Mouse (Mus musculus): ENCODE measurements around the gene Foxr1. TPM values are rescaled to one million over a fixed set of nuclear protein-coding genes. Genes with fewer than 3 reads are reported as not detected.

The Foxr1 gene
- polyA plus RNA-seq (2014; fragmentation: Illumina TruSeq; extraction: RNeasy Lipid Tissue Mini Kit (QIAGEN cat#74804); ENCODE audit: low read depth, low replicate concordance), result not detected

GRCm38 (mm10) chr9:44440961-44441360 is at the start of gene Foxr1:
TSS of gene Foxr1 (minus strand) at chr9:44441136.

GRCm38 (mm10) chr9:44482552-44482951 is 41.6 kb upstream of the Foxr1 start, which contains the start of gene Bcl9l:
TSS of gene Bcl9l (plus strand) at chr9:44482825.

GRCm38 (mm10) chr9:44454891-44455220 is 13.9 kb upstream of the Foxr1 start, which contains the start of gene Upk2:
TSS of gene Upk2 (minus strand) at chr9:44454976.

GRCm38 (mm10) chr9:44418519-44419385 is 22.2 kb downstream of the Foxr1 start, which contains the start of gene Ccdc84:
TSS of gene Ccdc84 (minus strand) at chr9:44418569.

GRCm38 (mm10) chr9:44406906-44407751 is 33.8 kb downstream of the Foxr1 start, which contains the start of the genes Rps25 and Trappc4:
TSS of gene Rps25 (plus strand) at chr9:44407139.
TSS of gene Trappc4 (minus strand) at chr9:44407600.

GRCm38 (mm10) chr9:44396684-44397411 is 44.1 kb downstream of the Foxr1 start, which contains the start of gene Slc37a4:
TSS of gene Slc37a4 (plus strand) at chr9:44396852.

Other genes with a start within 250 kb of the Foxr1 start
- 5.1 TPM for gene Cbl, start 207.1 kb downstream of the Foxr1 start, polyA plus RNA-seq (2014; fragmentation: Illumina TruSeq; extraction: RNeasy Lipid Tissue Mini Kit (QIAGEN cat#74804); ENCODE audit: low read depth, low replicate concordance)
- gene Ccdc153, start 200.5 kb downstream of the Foxr1 start, polyA plus RNA-seq (2014; fragmentation: Illumina TruSeq; extraction: RNeasy Lipid Tissue Mini Kit (QIAGEN cat#74804); ENCODE audit: low read depth, low replicate concordance), result not detected
- gene Pdzd3, start 189.7 kb downstream of the Foxr1 start, polyA plus RNA-seq (2014; fragmentation: Illumina TruSeq; extraction: RNeasy Lipid Tissue Mini Kit (QIAGEN cat#74804); ENCODE audit: low read depth, low replicate concordance), result not detected
- 0.34 TPM for gene Nlrx1, start 172.5 kb downstream of the Foxr1 start, polyA plus RNA-seq (2014; fragmentation: Illumina TruSeq; extraction: RNeasy Lipid Tissue Mini Kit (QIAGEN cat#74804); ENCODE audit: low read depth, low replicate concordance)
- not detected for gene Abcg4, start 152.5 kb downstream of the Foxr1 start, polyA plus RNA-seq (2014; fragmentation: Illumina TruSeq; extraction: RNeasy Lipid Tissue Mini Kit (QIAGEN cat#74804); ENCODE audit: low read depth, low replicate concordance)
- gene Hinfp, start 135.5 kb downstream of the Foxr1 start, polyA plus RNA-seq (2014; fragmentation: Illumina TruSeq; extraction: RNeasy Lipid Tissue Mini Kit (QIAGEN cat#74804); ENCODE audit: low read depth, low replicate concordance), result 6.5 TPM
- gene C2cd2l, start 120.9 kb downstream of the Foxr1 start, polyA plus RNA-seq (2014; fragmentation: Illumina TruSeq; extraction: RNeasy Lipid Tissue Mini Kit (QIAGEN cat#74804); ENCODE audit: low read depth, low replicate concordance), result 2.1 TPM
- 14.6 TPM for gene Dpagt1, start 115.1 kb downstream of the Foxr1 start, polyA plus RNA-seq (2014; fragmentation: Illumina TruSeq; extraction: RNeasy Lipid Tissue Mini Kit (QIAGEN cat#74804); ENCODE audit: low read depth, low replicate concordance)
- 1.0 TPM for gene H2afx, start 106.4 kb downstream of the Foxr1 start, polyA plus RNA-seq (2014; fragmentation: Illumina TruSeq; extraction: RNeasy Lipid Tissue Mini Kit (QIAGEN cat#74804); ENCODE audit: low read depth, low replicate concordance)
- 36.4 TPM for gene Hmbs, start 96.9 kb downstream of the Foxr1 start, polyA plus RNA-seq (2014; fragmentation: Illumina TruSeq; extraction: RNeasy Lipid Tissue Mini Kit (QIAGEN cat#74804); ENCODE audit: low read depth, low replicate concordance)
- 8.1 TPM for gene Vps11, start 79.5 kb downstream of the Foxr1 start, polyA plus RNA-seq (2014; fragmentation: Illumina TruSeq; extraction: RNeasy Lipid Tissue Mini Kit (QIAGEN cat#74804); ENCODE audit: low read depth, low replicate concordance)
- gene Hyou1, start 61.6 kb downstream of the Foxr1 start, polyA plus RNA-seq (2014; fragmentation: Illumina TruSeq; extraction: RNeasy Lipid Tissue Mini Kit (QIAGEN cat#74804); ENCODE audit: low read depth, low replicate concordance), result 21.1 TPM
- gene Slc37a4, start 44.3 kb downstream of the Foxr1 start, polyA plus RNA-seq (2014; fragmentation: Illumina TruSeq; extraction: RNeasy Lipid Tissue Mini Kit (QIAGEN cat#74804); ENCODE audit: low read depth, low replicate concordance), result 32.4 TPM
- gene Rps25, start 34.0 kb downstream of the Foxr1 start, polyA plus RNA-seq (2014; fragmentation: Illumina TruSeq; extraction: RNeasy Lipid Tissue Mini Kit (QIAGEN cat#74804); ENCODE audit: low read depth, low replicate concordance), result 495 TPM
- 20.4 TPM for gene Trappc4, start 33.5 kb downstream of the Foxr1 start, polyA plus RNA-seq (2014; fragmentation: Illumina TruSeq; extraction: RNeasy Lipid Tissue Mini Kit (QIAGEN cat#74804); ENCODE audit: low read depth, low replicate concordance)
- 16.2 TPM for gene Ccdc84, start 22.6 kb downstream of the Foxr1 start, polyA plus RNA-seq (2014; fragmentation: Illumina TruSeq; extraction: RNeasy Lipid Tissue Mini Kit (QIAGEN cat#74804); ENCODE audit: low read depth, low replicate concordance)
- not detected for gene Upk2, start 13.8 kb upstream of the Foxr1 start, polyA plus RNA-seq (2014; fragmentation: Illumina TruSeq; extraction: RNeasy Lipid Tissue Mini Kit (QIAGEN cat#74804); ENCODE audit: low read depth, low replicate concordance)
- 0.82 TPM for gene Bcl9l, start 41.7 kb upstream of the Foxr1 start, polyA plus RNA-seq (2014; fragmentation: Illumina TruSeq; extraction: RNeasy Lipid Tissue Mini Kit (QIAGEN cat#74804); ENCODE audit: low read depth, low replicate concordance)
- gene Cxcr5, start 120.7 kb upstream of the Foxr1 start, polyA plus RNA-seq (2014; fragmentation: Illumina TruSeq; extraction: RNeasy Lipid Tissue Mini Kit (QIAGEN cat#74804); ENCODE audit: low read depth, low replicate concordance), result 0.24 TPM
- 60.4 TPM for gene Ddx6, start 163.8 kb upstream of the Foxr1 start, polyA plus RNA-seq (2014; fragmentation: Illumina TruSeq; extraction: RNeasy Lipid Tissue Mini Kit (QIAGEN cat#74804); ENCODE audit: low read depth, low replicate concordance)
- gene Treh, start 232.1 kb upstream of the Foxr1 start, polyA plus RNA-seq (2014; fragmentation: Illumina TruSeq; extraction: RNeasy Lipid Tissue Mini Kit (QIAGEN cat#74804); ENCODE audit: low read depth, low replicate concordance), result 0.37 TPM

Data from liver, adult 10 weeks (tissue).